Mouse (Mus musculus) embryo, embryonic 10.5 days (tissue): ENCODE data around the gene Fance.
"Not testable (repeated sequence)": the region's sequence is repeated elsewhere in the genome, so short reads cannot be mapped to it uniquely, and the experiment has no call there.

Experiments
- DNase-seq: peaks from one replicate; pipeline ENCODE4 v3.0.0-alpha.2; 2015; ENCODE audit warnings: low spot score

Gene Fance

DNA sequence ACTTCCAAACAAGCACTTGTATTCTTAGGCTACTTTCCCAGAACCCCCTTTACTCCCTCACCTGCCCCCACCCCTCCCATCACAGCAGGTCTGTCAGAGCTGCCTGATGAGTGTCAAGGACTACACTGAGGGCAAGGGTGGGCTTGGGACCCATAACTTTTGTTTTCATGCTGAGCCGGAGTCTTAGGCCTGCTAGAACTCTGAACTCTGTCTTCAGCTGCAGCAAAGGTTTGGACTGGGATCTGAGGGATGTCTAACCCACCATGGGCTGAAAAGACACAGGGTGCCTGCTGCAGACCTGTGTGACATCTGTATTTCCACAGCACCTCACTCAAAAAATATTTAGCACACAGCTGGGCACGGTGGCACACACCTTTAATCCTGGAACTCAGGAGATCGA, 13.6 kb downstream of the Fance start:
- no peak for DNase-seq

DNA sequence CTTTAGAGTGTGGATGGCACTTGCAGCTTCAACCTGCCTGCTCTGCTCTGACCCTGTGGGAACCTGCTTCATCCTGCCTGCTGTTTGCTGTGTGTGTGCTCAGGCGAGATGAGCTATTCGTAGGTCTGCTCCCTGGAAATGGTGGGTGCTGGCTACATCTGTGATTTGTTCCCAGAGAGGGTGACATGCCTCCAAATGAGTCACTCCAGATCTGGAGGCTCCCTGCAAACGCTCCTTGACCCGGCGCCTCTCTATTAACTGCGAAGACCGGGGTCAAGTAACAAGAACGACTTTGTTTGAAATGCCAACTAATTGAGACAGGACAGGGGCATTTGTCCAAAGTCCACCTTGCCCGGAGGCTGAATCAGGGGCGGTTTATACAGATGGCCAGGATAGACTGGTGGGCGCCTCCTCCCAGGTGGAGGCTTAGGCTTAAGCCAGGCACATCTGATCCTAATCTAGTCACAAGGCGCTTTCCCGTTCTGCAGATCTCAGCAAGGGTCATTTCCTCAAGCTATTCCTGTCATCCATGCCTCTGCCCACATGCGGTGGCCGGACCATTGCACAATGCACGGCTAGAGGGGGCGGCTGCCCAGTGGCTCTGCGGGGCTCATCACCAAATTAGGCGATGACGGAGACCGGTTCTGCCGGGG, 14.5 kb downstream of the Fance start:
- DNase-seq, result no peak

DNA sequence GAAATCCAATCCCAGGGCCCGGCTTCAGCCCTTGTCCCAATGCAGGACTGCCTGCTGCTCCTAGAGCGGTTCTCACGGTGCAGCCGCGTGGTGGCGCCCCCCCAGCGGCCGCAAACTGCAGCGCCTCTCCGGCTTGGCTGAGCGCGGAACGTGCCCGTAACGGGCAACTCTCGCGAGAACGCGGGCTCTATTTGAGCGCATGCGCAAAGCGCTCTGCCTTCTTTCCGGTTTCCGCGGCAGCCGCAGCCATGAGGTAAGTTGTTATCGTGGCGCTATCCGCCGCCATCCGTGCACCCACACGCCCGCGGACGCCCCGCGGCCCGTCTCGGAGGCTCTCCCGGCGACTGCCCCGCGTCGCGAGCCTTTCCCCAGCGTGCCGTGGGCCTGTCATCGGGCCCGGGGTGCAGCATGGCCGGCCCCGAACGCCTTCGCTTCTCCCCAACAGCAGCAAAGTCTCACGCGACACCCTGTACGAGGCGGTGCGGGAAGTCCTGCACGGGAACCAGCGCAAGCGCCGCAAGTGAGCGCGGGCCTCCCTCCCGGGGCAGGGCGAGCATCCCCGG, 15.1 kb downstream of the Fance start, which contains the start of gene Rpl10a:
Rpl10a (plus strand) TSS at position 106 of the 563 bp plus-strand sequence.
- peak; percentile 97 for DNase-seq

DNA sequence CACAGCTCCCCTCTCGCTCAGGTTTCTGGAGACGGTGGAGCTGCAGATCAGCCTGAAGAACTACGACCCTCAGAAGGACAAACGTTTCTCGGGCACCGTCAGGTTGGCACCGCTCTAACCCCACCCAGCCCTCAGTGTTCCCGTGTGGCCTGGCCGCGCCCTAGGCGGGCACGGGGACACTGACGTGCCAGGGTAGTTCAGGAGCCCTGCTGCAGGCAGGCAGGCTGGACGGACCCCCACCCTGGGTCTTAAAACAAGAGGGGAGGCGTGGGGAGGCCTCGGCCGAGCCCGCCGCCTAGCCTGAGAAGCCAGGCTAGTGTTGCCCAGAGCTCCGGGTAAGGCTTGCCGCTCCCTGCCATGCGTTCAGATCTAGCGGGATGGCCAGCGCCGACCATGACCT, 15.6 kb downstream of the Fance start:
- no peak for DNase-seq

DNA sequence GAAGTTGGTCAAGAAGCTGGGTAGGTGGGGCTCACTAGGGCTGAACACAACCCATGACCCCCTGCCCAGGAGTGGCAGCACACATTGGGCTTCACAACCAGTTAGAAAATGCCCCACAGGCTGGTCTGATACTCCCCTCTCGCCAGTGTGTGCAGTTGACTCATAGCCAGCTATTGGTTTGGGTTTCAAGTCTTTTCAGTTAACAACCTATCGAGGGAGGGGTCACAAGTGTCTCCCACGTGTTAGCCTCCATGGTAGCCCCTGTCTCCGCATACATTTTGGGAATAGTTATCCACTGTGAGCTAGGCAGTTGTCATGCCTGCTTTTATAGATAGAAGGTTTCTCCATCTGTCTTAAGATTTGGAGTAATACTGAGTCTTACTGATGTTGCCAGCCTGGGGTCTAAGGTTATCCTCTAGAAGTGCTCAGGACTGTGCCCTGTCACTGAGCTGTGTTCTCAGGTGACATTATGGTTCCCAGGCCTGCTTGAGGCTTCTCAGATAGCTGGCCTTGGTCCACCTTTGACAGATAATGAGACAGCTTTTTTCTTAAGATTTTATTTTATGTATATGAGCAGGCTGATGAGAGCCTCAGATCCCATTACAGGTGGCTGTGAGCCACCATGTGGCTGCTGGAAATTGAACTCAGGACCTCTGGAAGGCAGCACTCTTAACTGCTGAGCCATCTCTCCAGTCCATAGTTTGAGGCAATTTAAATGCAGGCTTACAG, 16.3 kb downstream of the Fance start:
- DNase-seq, result peak; percentile 28

DNA sequence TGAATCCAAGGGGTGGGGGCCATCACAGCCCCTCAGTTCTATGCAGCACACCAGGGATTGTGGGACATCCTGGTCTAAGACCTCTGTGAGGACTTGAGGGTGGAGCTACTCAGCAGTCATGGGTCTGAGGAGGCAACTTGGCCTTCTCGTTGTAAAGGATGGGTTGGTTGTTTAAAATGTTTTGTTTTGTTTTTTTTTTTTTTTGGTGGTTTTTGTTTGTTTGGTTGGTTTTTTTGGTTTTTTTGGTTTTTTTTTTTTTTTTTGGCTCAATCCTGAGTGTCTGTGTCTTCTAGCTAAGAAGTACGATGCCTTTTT, 16.9 kb downstream of the Fance start:
- no peak for DNase-seq

DNA sequence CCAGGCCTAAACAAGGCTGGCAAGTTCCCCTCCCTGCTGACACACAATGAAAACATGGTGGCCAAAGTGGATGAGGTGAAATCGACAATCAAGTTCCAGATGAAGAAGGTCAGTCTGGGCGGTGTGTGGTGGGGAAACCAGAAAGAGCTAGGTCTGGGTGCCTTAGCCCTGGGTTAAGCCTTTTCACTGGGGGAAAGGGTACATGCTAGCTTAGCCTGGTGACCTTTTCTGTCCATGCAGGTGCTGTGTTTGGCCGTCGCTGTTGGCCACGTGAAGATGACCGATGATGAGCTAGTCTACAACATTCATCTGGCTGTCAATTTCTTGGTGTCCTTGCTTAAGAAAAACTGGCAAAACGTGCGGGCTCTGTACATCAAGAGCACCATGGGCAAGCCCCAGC, 17.3 kb downstream of the Fance start:
- DNase-seq, result not testable (repeated sequence)

DNA sequence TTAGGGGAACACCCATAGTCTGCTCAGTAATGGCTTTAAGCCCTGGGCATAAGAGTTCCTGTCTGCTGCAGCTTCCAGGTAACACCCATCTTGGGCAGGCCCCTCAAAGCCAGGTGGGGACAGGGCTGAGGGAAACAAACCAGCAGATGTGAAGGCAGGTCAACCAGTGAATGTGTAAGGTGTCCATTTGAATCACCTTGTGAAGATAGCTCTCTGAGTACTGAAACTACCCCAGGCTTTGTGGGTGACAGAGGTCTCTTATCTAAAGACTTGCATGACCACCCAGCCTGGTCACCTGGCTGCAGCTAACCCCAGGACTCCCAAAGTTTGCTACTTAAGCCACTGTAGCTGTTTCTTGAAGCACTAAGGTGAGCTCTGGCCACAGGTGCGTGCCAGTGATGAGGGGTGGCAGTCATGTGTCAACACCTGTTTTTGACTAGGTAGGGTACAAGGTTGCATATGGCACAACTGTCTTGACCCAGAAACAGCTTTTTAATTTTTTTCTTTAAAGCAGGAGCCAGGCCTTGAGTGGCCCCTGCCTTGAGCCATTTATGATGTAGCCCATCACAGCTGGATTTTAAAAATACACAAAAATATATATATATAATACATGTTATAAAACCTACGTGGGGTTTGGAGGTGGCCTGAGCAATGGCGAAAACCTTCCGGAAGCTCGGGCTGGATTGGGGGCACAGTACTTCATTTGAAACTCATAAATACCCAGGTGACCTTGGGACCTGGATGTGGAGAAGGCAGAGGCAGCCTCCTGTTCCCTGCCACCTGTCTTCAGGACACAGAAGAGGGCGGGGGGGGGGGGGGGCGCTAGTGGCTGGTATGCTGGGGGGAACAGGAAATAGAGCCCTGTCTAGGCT, 18.2 kb downstream of the Fance start:
- peak; percentile 29 for DNase-seq

DNA sequence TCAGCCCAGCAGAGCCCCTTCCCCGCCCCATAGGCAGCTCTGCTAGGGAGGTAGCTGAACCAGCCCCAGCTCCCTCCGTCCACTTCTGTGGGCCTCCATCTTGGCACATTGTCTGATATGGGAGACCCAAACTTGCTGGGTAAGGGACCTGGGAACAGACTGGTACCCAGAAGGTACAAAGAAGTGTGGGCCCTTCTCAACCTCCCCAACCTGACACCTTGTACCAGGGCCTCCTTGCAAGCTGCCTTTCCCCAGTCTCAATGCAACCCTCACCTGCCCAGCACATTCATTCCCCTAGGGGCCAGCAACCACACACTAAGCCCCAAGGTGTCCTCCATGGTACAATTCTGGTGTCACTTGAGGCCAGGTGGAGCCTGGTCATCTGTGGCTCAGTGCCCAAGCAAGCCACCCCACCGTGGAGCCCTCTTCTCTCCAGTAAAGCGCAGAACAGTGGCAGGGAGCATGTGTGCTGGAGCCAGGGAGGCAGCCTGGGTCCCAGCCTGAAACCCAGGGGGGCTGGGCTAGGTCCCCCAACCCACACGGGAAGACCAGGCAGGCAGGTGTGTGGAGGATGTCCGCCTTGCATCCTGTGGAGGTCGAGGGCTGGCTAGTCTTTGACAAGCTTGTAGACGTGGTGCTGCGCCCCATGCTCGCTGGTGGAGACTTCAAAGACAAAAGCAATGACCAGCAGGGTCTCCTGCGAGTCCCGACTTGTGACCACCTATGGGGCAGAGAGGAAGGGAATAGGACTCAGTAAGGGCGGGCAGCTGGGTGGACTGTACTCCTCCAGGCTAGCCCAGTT, 19.0 kb downstream of the Fance start:
- no peak for DNase-seq

DNA sequence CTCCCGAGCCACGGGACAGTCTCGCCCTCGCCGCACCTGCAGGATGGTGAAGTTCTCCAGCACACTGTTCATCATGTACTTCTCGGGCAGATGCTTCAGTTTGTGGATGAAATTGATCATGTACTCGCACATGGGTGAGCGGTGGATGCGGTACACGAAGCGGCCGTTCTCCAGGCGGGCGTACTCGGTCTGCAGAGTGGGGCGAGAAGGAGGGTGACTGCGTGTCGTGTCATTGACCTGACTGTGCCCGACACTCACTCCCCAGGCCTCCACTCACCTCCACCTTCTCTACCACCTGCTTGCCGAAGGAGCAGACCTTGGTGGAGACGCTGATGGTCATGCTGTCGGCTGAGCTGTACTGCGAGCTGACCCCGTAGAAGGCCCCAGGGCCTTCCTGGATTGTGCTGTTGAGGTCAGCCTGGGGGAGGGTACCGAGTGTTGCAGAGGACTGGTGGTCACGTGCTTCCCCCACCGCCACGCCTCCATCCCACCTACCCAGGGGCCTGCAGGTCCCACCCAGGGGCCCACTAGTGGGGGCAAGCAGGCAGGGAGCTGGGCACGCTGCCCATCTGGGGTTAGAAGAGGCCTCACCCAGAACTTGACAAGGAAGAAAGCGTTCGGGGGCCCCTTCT, 19.7 kb downstream of the Fance start:
- DNase-seq, result peak; percentile 46

DNA sequence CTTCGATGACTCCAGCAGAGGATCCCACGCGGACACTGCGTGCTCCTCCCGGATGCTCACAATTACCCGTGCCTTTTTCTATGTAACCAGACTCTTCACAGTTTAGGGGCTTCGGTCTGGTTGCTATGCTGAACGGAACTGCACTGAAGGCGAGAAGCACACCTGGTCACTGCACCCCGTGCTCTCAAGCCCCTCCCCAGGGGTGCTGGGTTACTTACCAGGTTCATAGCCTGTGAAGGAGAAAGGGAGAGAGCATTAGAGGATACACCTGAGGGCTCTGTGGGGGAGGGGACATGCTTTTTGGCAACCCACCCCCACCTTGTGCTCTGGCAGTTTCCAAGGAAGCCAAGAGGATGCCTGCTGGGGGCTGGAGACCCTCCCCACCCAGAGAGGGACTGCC, 21.9 kb downstream of the Fance start:
- no peak for DNase-seq

DNA sequence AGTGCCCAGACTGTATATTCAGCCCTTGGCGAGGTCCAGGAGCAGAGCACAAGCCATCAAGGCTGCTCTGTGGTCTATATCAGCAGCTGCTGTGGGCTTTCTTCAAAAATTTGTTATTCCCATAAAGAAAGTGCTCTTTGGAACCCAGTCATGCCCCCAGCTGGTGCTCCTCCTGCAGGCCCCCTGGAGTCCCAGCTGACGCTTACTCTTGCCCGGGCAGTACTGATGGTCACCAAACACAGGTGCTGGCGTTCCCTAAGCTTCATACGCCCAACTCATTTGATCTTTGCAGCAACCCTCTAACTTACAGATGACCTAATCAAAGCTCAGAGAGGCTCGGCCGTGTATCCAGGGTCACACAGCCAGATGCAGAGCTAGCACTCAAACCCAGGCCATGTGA, 24.2 kb downstream of the Fance start:
- no peak for DNase-seq

DNA sequence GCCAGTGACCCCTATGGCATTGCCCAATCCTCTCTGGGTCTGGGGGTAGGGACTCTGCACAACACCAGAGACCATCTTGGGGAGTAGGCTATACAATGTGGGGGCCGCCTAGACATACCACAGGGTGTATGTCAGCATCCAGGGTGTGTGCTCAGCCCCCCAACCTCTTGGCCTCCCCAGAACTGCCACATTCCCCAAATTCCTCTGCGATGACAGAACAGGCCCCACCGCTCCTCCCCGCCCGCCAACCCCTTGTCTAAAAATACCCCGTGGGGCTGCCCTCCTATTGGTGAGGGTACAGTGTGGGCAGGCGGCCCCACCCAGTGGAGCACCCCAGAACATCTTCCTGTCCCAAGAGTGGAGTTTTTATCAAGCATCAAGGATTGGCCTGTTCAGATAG, 27.3 kb downstream of the Fance start:
- DNase-seq, result no peak

DNA sequence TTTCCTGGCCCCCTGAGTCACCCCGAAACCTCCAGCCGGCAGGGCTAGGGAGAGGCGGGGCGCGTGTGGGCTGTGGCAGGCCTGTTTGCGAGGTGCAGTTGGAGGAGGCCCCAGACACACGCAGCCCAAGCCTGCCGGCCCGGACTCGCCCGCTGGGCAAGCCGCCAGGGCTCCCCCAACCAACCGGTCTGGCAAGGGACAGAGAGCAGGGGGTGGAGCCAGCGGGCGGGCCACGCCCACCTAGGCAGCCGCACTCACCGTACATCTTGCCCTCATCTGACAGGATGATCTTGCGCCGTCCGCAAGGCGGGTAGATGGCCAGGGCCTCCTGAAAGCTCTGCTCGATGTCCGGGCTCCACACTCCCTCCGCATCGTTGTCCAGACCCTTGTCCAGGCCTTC, 27.8 kb downstream of the Fance start:
- peak; percentile 72 for DNase-seq

DNA sequence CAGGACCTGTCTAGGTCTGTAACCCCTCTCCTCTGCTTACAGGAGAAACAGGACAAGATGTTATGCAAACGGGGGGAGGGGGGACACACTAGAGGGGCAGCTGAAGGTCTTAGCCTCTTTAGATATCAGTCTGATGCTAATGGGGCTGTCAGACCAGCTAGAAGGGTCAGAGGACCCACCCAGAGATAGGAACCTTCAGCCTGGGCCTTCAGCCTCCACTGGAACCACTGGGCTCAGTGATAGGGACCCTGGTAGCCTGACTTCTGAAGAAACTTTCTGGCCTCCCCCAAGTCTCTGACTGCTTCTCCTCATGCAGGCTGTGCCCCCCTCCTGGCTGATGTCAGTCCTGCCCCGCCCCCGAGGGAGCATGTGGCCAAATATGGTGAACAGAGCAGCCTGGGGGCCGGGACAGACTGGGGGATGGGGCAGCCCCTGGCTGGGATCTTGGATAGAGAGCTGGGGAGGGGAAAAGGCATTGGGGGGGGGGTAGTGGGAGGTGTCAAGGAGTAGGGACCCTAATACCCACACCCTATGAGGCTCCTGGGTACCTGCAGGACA, 30.8 kb downstream of the Fance start:
- DNase-seq, result no peak

DNA sequence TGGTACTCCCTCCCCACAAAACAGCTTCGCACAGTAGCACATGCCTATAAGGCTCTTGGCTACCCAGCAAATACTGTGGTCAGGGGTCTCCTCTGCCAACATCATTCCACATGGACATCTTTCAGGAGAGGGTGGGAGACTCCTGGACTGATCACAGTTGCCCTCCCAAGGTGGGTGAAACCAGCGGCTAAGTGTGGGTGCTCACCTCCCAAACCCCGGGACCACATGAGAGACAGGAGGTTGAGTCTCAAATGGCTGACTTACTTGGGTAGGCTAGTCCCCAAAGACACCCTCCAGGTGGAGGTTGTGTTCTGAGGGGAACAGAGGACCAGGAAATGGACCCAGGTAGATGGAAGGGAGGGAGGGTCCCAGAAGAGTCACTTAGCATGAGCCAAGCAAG, 31.4 kb downstream of the Fance start:
- DNase-seq, result no peak

DNA sequence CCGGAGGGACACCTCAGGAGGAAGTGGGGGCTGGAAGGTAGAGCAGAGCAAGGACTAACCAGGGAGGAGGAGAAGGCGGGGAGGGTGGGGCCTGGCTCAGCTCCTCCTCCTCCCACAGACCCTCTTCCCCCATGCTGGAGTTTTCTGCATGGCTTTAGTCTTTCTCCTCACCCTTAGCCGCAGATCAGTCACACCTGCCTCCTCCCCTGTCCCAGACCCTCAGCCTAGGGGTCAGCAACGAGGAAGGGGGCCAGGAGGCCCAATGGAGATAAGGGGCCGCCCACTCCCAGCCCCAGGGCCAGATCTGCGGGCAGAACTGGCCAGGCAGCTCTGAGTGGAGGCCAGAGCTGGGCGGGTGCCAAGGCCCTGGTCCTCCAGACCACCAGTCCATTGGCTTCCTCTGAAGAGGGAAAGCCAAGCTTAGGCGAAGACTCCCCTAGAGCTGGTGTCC, 32.0 kb downstream of the Fance start:
- no peak for DNase-seq

DNA sequence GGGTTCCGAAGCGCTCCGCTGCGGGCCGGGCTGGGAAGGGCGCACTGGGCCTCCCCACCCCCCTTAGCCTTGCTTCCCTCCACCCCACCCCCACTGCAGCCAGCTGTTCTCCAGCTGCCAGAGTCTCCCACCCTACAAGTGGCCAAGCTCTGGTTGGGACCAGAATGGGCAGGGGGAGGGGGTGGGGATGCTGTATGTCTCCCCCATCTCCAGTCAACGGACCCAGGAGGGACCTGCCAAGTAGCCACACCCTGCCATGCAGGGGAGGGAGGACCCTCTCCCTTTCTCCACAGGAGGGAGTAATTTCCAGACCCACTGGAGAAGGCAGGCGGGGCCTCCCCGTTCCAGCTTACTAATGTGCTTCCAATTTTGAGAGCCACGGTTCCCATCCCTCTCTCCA, 32.6 kb downstream of the Fance start:
- no peak for DNase-seq

DNA sequence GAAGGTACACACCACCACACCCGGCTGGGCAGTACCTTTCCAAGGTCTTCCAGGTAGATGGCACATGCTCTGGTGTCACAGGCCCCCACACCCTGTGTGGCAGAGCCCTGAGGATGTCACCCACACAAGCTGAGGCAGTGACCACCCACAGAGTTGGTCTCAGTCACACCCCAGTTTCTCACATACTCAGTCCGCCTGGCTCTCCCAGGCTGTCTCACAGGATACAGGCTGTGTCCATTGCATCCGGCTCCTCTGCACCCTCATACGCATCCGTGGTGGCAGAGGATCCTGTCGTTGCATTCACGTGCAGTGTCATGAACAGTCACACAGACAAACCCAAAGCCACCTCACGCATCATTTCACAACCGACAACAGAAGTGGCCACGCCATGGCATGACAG, 34.0 kb downstream of the Fance start:
- no peak for DNase-seq

DNA sequence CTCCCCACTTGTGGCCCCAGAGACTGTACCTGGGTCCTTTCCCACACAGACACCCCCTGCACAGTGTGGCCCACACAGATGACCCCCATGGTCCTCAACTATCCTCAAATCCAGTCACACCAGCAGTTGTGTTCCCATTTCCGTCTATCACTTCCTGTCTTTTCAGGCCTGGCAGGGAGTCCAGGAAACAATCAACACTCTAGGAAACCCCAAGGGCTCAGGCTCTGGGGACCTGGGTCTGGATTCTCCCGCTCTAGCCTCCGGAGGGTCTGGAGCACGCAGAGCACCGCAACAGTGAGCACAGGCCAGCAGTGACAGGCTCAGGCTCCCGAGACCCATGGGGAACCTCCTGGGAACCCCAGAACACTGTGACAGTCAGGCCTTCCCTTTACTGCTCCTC, 34.9 kb downstream of the Fance start:
- DNase-seq, result no peak

DNA sequence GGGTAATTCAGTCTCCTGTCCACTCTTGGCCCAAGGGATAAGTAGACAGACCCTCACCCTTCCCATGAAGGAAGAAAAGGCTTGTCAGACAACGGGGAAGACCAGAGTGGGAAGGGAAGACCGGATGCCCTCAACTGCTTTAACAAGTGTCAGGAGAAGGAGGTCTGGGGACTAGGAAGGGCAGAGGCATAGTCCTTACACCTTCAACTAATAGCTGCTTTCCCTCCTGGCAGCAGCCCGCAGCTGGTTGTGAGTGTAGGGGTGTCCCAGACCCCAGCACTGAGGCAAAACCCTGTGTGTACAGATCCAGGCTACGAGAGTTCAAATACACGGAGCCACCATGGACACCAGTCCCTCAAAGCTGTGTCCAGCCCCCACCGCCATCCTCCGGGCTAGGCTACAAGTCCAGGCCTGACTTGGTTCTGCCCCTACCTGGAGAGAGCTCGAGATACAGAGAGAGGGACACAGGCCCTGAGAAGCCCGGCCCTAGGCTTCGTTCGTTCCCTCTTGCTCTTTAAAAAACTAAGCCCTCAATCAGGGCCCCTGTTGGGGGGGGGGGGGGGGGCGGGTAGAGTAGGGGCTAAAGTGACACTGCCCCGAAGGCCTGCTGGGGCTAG, 36.1 kb downstream of the Fance start:
- no peak for DNase-seq
